Mouse (Mus musculus) lung, postnatal 0 days (tissue): ENCODE data around the gene Mapt.

Source experiments
- CTCF ChIP-seq: IDR thresholded peaks from 2 replicates; pipeline ENCODE4 v1.5.1; 2016; ENCODE audit warnings: antibody characterized with exemption, mild to moderate bottlenecking
- EP300 ChIP-seq: IDR thresholded peaks from 2 replicates; pipeline ENCODE4 v1.6.1; 2016; ENCODE audit warnings: antibody characterized with exemption, mild to moderate bottlenecking, control low read depth

GRCm38 (mm10) chr11:104310226-104310887 lies 79.2 kb downstream of the Mapt start:
- TF ChIP-seq CTCF (no peak), EP300 (no peak)
